Mouse (Mus musculus): ENCODE data around the gene Hip1r. TPM values are rescaled to one million over a fixed set of nuclear protein-coding genes. Genes with fewer than 3 reads are reported as not detected.
A peak's percentile ranks its signal among the peaks of the same experiment; 100 is the strongest.

Hip1r gene
- polyA plus RNA-seq, 1 experiment: 18.3 TPM

DNA sequence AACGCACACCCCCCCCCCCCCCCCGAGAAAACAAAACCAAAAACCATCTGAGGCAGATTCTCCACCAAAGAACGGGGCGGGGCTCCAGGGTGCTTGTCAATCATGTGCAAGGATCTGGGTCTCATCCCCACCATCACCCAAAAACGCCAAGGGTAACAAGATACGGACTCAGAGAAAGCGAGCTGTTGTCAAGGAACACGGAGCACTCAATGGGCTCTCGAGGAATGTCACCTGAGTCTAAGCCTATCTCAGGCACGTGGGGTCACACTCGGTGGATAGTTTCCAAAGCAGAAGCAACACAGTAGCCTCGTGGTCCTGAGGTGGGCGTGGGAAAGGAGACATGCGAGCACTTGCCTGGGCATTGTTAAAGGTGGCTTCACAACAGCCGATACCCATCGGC lies 40.3 kb downstream of the Hip1r start:
- Histone ChIP-seq H3K27me3 (replicated peaks; ENCODE audit: control insufficient read depth, insufficient read depth, low read length) (no peaks in the 10 kb centered on the region), H3K36me3 (ENCODE audit: control insufficient read depth, insufficient read depth, low read length) (no peaks in the 10 kb centered on the region), H3K4me1 (ENCODE audit: control insufficient read depth, insufficient read depth, low read length) (peaks cover 29% of the 10 kb centered on the region), H3K27ac (ENCODE audit: insufficient read depth, low read depth, low read length) (no peak overlapping the region), H3K4me3 (ENCODE audit: insufficient read depth, low read depth, low read length) (no peak overlapping the region)
- TF ChIP-seq POLR2A (IDR thresholded peaks at IDR 0.05; ENCODE audit: low read depth, low read length) (no peak), CTCF (conservative IDR thresholded peaks at IDR 0.05; ENCODE audit: insufficient read depth, insufficient read length, low read depth, low read length) (no peak)
- no peak for DNase-seq
- WGBS: 81% methylated on average over 16 of the region's 16 CpGs

DNA sequence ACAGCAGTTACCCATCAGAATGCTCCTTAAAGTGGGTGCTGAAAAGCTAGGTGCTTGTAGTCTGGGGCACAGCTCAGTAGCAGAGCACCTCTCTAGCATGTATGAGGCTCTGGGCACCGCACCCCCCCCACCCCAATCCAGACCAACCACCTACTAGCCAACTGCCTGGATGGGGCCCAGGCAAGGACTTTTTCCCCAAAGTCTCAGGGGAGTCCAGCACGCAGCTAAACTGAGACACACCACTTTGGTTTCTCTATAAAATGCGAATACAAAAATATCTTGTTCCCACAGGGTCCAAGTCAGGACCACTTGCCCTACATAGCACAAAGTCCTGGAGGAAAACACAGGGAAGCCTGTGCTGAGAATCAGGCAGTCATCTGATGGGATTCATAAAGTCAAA lies 40.8 kb downstream of the Hip1r start:
- TF ChIP-seq POLR2A (IDR thresholded peaks at IDR 0.05; ENCODE audit: low read depth, low read length) (no peak), CTCF (conservative IDR thresholded peaks at IDR 0.05; ENCODE audit: insufficient read depth, insufficient read length, low read depth, low read length) (no peak)
- Histone ChIP-seq H3K4me3 (ENCODE audit: insufficient read depth, low read depth, low read length) (no peak overlapping the region), H3K27me3 (replicated peaks; ENCODE audit: control insufficient read depth, insufficient read depth, low read length) (no peaks in the 10 kb centered on the region), H3K36me3 (ENCODE audit: control insufficient read depth, insufficient read depth, low read length) (no peaks in the 10 kb centered on the region), H3K4me1 (ENCODE audit: control insufficient read depth, insufficient read depth, low read length) (peaks cover 29% of the 10 kb centered on the region), H3K27ac (ENCODE audit: insufficient read depth, low read depth, low read length) (no peak overlapping the region)
- no peak for DNase-seq
- WGBS: 78% methylated on average over 3 of the region's 3 CpGs

DNA sequence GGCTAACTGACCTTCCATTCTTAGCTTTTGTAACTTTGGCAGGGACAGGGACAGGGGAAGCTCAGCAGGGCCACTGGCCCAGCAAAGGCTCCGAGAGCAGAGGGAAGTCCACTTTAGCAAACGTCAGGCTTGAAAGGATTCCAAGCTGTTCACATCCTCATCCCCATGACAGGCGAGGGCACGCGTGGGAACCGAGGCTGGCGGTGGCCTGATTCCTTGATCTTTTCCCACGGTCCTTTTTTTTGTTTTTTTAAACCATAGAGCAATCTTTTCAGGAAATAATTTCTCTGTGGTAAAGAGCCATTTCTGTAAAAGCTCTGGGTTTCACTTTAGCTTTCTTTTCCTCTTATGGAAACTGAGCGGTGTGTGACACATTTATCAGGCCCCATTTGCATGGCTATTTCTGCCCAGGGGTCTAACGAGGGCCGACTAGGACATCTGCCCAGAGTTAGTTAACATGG lies 41.4 kb downstream of the Hip1r start:
- Histone ChIP-seq H3K27ac (ENCODE audit: insufficient read depth, low read depth, low read length) (peak overlapping the region; percentile 34), H3K4me3 (ENCODE audit: insufficient read depth, low read depth, low read length) (no peak overlapping the region), H3K27me3 (replicated peaks; ENCODE audit: control insufficient read depth, insufficient read depth, low read length) (no peaks in the 10 kb centered on the region), H3K36me3 (ENCODE audit: control insufficient read depth, insufficient read depth, low read length) (no peaks in the 10 kb centered on the region), H3K4me1 (ENCODE audit: control insufficient read depth, insufficient read depth, low read length) (peaks cover 29% of the 10 kb centered on the region)
- no peak for TF ChIP-seq CTCF (conservative IDR thresholded peaks at IDR 0.05; ENCODE audit: insufficient read depth, insufficient read length, low read depth, low read length)
- no peak for TF ChIP-seq POLR2A (IDR thresholded peaks at IDR 0.05; ENCODE audit: low read depth, low read length)
- peak; percentile 83 for DNase-seq
- WGBS: 11% methylated on average over 11 of the region's 11 CpGs

DNA sequence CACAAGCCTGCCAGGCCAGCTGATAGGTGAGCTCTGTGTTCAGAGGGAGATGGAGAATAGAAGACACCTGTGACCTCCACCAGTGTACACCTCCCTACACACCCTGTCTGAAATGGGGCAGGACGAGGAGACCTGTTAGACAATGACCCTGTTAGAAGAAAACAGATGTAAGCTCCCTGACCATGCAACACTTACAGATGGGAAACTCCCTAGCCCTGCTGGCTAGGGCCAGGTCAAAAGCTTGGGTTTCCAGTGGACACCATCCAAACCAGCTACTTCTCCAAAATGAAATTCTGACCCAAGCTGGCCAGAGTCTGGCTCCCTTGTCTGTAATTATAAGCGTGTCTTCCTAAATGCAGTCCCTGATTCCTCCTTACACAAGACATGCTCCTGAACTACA lies 42.3 kb downstream of the Hip1r start:
- Histone ChIP-seq H3K27me3 (replicated peaks; ENCODE audit: control insufficient read depth, insufficient read depth, low read length) (no peaks in the 10 kb centered on the region), H3K4me3 (ENCODE audit: insufficient read depth, low read depth, low read length) (no peak overlapping the region), H3K27ac (ENCODE audit: insufficient read depth, low read depth, low read length) (no peak overlapping the region), H3K36me3 (ENCODE audit: control insufficient read depth, insufficient read depth, low read length) (no peaks in the 10 kb centered on the region), H3K4me1 (ENCODE audit: control insufficient read depth, insufficient read depth, low read length) (peaks cover 29% of the 10 kb centered on the region)
- no peak for DNase-seq
- 68% methylated on average over 2 of the region's 2 CpGs for WGBS
- no peak for TF ChIP-seq POLR2A (IDR thresholded peaks at IDR 0.05; ENCODE audit: low read depth, low read length)

DNA sequence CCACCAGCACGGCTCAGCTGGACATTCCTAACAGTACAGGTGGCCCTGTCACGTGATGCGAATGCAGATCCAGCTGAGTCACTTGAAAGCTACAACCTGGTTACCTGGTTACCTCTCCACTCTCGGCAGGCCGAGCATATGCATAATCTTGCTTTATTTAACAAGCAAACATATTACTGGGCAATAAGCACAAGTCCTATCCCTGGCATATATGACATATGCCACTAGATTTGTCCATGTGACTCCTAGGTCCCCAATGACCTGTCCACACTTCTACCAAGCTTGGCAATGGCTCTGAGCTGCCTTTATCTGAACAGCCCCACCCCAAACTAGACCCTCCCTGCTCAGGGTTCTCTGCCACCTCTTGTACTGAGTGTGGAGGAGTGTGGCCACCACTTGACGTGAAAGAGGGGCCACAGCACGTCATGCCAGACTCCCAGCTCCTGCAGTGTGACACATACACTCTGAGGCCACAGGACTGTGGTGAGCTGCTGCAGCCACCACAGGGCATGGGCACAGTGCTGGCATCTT lies 42.9 kb downstream of the Hip1r start:
- H3K4me1 ChIP-seq (ENCODE audit: control insufficient read depth, insufficient read depth, low read length): peaks cover 29% of the 10 kb centered on the region
- peak; percentile 46 for DNase-seq
- no peak overlapping the region for H3K27ac ChIP-seq (ENCODE audit: insufficient read depth, low read depth, low read length)
- TF ChIP-seq POLR2A (IDR thresholded peaks at IDR 0.05; ENCODE audit: low read depth, low read length) (no peak), CTCF (conservative IDR thresholded peaks at IDR 0.05; ENCODE audit: insufficient read depth, insufficient read length, low read depth, low read length) (no peak)
- H3K36me3 ChIP-seq (ENCODE audit: control insufficient read depth, insufficient read depth, low read length): no peaks in the 10 kb centered on the region
- no peak overlapping the region for H3K4me3 ChIP-seq (ENCODE audit: insufficient read depth, low read depth, low read length)
- no peaks in the 10 kb centered on the region for H3K27me3 ChIP-seq (replicated peaks; ENCODE audit: control insufficient read depth, insufficient read depth, low read length)
- 70% methylated on average over 7 of the region's 7 CpGs for WGBS

DNA sequence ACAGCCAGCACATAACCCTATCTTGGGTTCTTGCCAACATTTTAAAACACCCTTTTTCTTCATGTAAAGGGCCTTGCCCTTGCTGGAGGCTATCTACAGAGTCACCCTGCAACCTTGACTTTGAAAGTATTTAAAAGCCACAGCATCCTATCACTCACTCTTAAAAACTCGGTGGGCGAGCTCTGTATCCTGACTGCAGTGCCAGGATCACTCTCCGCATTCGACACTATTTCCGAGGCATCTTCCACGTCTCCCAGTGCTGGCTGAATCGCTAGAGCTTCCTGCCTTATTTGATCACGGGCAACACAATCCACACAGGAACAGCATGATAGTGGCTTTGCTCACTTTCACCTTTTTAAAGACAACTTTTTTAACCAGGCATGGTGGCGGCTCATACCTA lies 44.5 kb downstream of the Hip1r start:
- TF ChIP-seq POLR2A (IDR thresholded peaks at IDR 0.05; ENCODE audit: low read depth, low read length) (no peak), CTCF (conservative IDR thresholded peaks at IDR 0.05; ENCODE audit: insufficient read depth, insufficient read length, low read depth, low read length) (no peak)
- Histone ChIP-seq H3K4me3 (ENCODE audit: insufficient read depth, low read depth, low read length) (no peak overlapping the region), H3K27me3 (replicated peaks; ENCODE audit: control insufficient read depth, insufficient read depth, low read length) (no peaks in the 10 kb centered on the region), H3K36me3 (ENCODE audit: control insufficient read depth, insufficient read depth, low read length) (no peaks in the 10 kb centered on the region), H3K27ac (ENCODE audit: insufficient read depth, low read depth, low read length) (no peak overlapping the region), H3K4me1 (ENCODE audit: control insufficient read depth, insufficient read depth, low read length) (peaks cover 21% of the 10 kb centered on the region)
- DNase-seq: no peak
- 63% methylated on average over 9 of the region's 9 CpGs for WGBS

DNA sequence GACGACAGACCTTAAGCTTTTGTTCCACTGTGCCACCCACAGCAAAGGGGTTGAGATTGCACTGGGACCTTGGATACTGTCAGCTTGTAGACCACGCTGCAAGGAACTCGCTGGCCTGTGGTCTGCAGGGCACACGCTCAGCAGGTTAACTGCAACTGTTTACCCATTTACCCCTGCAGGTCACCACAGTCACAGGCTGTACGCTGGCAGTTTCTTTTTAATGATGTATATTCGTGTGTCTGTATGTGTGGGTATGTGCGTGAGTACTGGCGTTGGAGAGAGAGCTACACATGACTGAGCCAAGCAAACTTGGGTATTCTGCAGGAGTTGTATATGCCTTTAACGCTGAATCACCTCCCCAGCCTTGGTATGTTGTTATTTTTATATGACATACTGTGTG lies 45.2 kb downstream of the Hip1r start:
- Histone ChIP-seq H3K4me1 (ENCODE audit: control insufficient read depth, insufficient read depth, low read length) (peaks cover 18% of the 10 kb centered on the region), H3K36me3 (ENCODE audit: control insufficient read depth, insufficient read depth, low read length) (no peaks in the 10 kb centered on the region), H3K27ac (ENCODE audit: insufficient read depth, low read depth, low read length) (no peak overlapping the region), H3K27me3 (replicated peaks; ENCODE audit: control insufficient read depth, insufficient read depth, low read length) (no peaks in the 10 kb centered on the region), H3K4me3 (ENCODE audit: insufficient read depth, low read depth, low read length) (no peak overlapping the region)
- WGBS: 79% methylated on average over 9 of the region's 9 CpGs
- no peak for DNase-seq
- TF ChIP-seq CTCF (conservative IDR thresholded peaks at IDR 0.05; ENCODE audit: insufficient read depth, insufficient read length, low read depth, low read length) (no peak), POLR2A (IDR thresholded peaks at IDR 0.05; ENCODE audit: low read depth, low read length) (no peak)
